Mouse (Mus musculus) ES-Bruce4 (cell line): ENCODE results near the gene Ccdc190.

Experiments
- CTCF ChIP-seq: IDR thresholded peaks from one replicate; pipeline ENCODE4 v1.8.1; 2011; ENCODE audit warnings: low read depth, low read length
- EP300 ChIP-seq: IDR thresholded peaks from 2 replicates; pipeline ENCODE4 v1.6.1; 2011; ENCODE audit warnings: low read depth, low read length; ENCODE audit not compliant: insufficient read depth

GRCm38 (mm10) chr1:169921710-169922211 is 6.7 kb upstream of the Ccdc190 start:
- TF ChIP-seq CTCF, result peak; percentile 46
- no peak for TF ChIP-seq EP300
